Mouse (Mus musculus) adrenal gland, adult 18-20 months (tissue): ENCODE results near the gene Prkar2b. TPM values are rescaled to one million over a fixed set of nuclear protein-coding genes. Genes with fewer than 3 reads are reported as not detected.
"Not testable (repeated sequence)": the region's sequence is repeated elsewhere in the genome, so short reads cannot be mapped to it uniquely, and the experiment has no call there.

Experiments used
- DNase-seq, 2 experiments: peaks; one replicate each; pipeline ENCODE4 v3.0.0; 2021 to 2022; ENCODE audit warnings: low spot score in 2 of 2
- total RNA-seq, 2 experiments: library from RNA; stranded (reverse); gene quantifications; 1 replicate in 1 of 2; 2 replicates in 1 of 2; pipeline ENCODE4 v1.2.3; 2021

The Prkar2b gene
- total RNA-seq, 2 experiments from 2014 or later, result 364 to 573 TPM

- DNase-seq, result no peak
These were observed 50.0 kb downstream of the Prkar2b start for GRCm38 (mm10) chr12:32011128-32011527.

DNA sequence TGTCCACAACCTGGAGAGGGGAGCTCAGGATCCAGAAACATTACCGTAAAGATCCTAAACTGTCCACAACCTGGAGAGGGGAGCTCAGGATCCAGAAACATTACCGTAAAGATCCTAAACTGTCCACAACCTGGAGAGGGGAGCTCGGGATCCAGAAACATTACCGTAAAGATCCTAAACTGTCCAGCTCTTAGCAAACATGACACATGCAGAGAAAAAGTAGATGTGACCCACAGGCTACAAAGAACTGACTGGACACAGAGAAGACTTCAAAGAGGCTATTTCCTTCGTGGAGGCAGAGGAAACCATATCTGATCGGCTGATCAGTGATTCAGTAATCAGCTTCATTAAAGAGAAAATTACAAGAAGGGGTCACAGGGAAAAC is 51.1 kb downstream of the Prkar2b start:
- not testable (repeated sequence) for DNase-seq

DNA sequence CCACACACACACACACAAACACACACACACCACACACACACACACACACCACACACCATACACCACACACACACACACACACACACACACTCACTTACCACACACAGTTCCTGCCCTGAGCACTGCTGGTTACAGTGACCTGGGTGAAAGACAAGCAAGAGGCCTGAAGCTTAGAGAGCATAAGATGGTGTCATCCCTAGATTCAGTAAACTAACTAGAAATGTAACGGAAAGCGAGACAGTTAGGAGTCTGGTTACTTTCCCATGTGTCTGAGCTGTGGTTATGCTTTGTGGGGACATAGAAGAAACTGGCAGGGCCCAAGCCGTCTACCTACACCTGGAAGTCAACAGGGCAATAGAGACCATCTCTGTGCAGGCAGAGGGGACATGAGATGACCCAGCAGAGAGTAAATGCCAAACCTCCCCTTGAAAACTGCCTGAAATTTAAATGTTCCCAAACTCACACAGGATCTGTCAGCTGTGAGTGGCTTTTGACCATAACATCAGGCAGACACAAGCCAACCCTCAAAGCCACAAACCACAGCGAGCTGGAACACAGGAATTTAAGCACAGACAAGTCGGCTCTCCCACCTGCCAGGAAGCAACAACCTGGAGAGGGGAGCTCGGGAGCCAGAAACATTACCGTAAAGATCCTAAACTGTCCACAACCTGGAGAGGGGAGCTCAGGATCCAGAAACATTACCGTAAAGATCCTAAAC is 51.7 kb downstream of the Prkar2b start:
- no peak for DNase-seq

DNA sequence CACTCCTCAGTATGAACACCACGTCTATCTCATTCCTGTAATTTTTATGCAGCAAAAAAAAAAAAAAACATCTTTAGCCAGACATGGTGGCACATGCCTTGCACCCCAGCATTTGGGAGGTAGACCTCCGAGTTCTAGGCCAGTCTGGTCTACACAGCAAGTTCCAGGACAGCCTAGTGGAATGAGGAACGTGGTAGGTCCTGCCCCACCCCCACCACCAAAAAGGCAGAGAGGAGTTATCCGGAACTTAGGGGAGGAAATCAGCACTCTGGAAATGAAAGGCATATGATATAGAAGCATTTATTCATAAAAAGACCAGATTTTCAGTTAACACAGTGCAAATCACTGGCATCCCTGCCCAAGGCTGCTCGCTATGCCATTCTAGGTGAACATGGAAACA is 52.4 kb downstream of the Prkar2b start:
- no peak for DNase-seq

DNA sequence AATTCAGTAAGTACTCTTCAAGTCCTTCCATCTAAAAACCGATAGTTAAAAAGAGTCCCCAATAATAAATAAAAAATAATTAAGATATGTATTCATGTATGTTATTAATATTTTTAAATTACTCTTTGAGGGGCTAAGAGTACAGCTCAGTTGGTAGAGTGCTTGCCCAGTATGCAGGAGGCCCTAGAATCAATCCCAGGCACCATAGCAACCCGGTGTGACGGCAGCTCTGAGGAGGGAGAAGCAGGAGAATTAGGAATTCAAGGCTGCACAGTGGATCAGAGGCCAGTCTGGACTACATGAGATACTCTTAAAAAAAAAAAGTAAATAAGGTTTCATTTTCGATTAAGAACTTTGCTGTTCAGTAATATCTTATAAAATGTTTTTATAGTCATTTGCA is 53.5 kb downstream of the Prkar2b start:
- no peak for DNase-seq

GRCm38 (mm10) chr12:32007040-32007439 is 54.1 kb downstream of the Prkar2b start:
- no peak for DNase-seq

- DNase-seq, result no peak
These were observed 54.6 kb downstream of the Prkar2b start for GRCm38 (mm10) chr12:32006391-32006929.

DNA sequence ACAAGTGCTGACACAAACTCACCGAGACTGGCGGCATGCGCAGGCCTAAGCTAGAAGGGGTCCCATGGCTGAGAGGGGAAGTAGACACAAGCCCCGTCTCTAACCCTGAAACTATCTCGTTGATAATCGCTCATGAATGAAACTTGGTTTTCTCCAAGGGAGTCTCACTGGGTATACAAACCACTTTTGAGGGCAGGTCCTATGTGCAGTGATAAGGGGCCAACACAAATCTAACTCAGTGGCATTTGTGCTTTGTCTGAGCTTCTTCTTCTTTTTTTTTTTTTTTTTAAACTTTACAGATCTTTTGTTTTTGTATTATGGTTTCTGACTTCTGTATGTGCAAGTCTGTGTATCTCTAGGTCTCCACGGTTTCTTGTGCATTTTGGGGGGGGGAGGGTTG is 60.6 kb downstream of the Prkar2b start:
- DNase-seq, result no peak

DNA sequence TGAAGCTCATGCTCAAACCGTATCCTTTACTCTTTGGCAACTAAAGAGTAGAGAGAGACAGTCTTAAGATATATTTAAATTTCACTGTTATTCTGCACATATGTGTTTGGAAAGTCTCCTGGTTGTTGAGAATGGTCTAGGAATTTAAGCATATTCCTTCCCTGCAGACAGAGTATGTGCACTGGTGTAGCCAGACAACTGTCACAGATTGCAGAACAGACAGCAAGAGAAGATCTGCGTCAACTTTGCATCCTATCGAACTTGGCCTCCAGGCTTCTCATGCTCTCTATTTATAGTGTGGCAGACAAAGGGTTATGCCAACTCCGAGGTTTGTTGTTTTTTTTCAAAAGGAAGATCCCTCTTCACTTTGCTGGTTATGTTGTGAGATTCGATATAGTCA is 62.4 kb downstream of the Prkar2b start:
- no peak for DNase-seq

DNA sequence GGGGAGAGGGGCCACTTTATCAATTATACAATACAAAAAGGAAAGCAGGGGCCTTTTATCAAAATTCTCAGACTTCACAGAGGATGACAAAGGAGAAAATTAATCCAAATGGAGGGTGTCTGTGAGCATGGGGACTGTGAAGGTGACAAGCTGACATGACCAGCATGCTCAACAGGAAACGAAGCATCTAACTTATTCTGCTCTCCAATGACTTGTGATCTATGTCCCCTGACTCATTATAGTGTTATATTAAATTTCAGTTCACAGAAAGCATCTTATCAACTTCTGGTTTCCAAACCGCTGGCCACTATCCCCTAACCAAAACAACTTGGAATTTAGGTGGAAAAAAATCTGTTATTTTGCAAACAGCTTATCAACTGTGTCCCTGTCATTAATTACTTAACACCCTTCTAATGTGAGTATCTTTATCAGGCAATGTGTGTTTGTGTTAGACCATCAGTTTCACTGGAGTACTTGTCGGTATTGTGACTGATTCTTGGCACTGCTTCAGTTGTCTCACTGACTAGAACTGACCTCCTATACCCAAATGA is 63.7 kb downstream of the Prkar2b start:
- DNase-seq, result no peak

DNA sequence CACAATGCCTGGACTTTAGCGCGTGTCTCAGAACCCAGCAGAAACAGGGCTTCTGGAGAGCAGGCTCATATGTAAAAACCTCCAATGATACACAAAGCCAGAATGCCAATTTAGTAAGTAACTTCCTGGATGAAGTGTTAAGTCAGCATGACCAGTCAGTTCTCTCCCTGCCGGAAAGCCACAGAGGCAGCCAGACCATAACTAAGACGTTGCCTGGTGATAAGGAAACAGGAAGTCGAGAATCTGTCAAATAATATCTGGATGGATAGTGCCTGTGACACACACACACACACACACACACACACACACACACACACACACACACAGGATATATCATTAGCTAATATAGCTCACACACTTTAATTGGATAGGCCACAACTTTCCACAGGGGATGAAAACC is 64.2 kb downstream of the Prkar2b start:
- no peak for DNase-seq

DNA sequence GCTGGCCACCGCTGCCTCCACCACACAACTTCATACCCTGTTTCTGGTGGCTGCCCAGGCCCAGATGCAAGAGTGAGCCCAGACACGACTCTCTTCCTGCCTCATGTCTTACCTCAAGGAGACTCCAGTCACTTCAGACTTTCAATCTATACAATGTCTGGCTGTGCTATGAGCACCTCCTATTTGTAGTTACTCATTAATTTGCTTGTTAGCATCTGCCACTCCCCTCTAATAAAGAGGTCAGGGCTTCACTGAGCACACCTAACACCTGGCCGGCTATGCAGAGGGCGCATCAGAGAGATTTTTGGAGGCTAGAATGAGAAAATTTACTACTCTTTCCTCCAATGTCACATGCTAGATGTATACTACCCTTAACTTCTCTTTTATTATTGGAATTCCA is 70.5 kb downstream of the Prkar2b start:
- no peak for DNase-seq

GRCm38 (mm10) chr12:31989726-31990125 is 71.4 kb downstream of the Prkar2b start:
- no peak for DNase-seq

GRCm38 (mm10) chr12:31986463-31986862 is 74.6 kb downstream of the Prkar2b start:
- no peak for DNase-seq

DNA sequence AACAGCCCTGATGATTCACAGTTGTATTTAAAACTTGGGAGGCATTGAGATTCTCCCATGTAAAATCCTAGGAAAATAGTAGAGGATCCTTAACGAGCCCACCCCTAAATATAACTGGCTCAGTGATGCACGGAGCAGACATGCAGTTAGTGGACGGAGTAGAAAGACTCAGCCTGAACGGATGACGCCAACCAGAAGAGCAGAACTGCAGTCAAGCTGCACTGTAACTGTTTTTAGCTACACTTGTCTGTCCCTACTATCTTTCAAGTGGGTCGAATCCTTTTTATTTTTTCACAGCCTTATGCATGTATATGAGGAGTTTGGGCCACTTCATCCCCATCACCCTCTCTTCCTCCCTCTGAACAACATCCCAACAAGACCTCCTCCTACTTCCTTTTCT is 75.4 kb downstream of the Prkar2b start:
- DNase-seq, result no peak

GRCm38 (mm10) chr12:31984664-31985063 is 76.4 kb downstream of the Prkar2b start:
- no peak for DNase-seq

DNA sequence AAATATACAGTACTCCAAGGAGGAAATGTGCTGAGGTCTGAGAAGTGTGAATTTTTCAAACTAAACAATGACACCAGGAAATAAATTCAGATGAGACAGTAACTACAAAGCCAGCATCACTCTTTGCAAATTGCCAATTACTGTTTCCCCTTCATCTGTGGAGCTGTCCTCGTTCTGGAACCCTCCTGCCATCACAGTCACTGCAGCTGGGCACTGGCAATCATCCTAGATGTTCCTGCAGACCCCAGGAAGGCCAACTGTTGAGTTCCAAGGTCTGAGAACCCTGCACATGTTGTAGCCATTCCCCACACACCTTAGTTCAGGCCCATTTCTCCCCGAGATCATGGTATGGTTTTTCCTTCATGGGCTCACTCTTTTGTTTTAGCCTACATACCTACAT is 76.9 kb downstream of the Prkar2b start:
- DNase-seq, result no peak

DNA sequence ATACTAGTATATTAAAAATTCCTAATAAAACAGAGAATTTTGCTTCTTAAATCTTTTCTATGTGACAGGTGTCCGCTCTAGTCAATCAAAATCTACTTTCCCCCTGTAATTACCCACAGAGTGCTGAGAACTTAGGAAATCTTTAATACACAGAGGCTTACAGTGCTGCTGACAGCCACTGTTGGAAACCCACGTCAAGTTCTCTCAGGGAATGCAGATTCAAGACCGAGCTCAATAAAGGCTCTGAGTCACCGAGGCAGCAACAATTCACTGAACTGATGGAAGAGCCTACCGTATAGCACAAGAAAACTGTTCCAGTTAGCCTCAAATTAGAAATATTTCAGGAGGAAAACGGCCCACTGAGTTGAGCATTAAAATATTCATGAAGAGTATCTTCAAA is 77.3 kb downstream of the Prkar2b start:
- DNase-seq, result no peak

GRCm38 (mm10) chr12:31983238-31983637 is 77.9 kb downstream of the Prkar2b start:
- DNase-seq, result no peak

- no peak for DNase-seq
These were observed 83.4 kb downstream of the Prkar2b start for GRCm38 (mm10) chr12:31977613-31978195.

GRCm38 (mm10) chr12:31976544-31976943 is 84.6 kb downstream of the Prkar2b start:
- DNase-seq, result no peak

- DNase-seq, result peak; percentile 72 to 76
These were observed 87.5 kb downstream of the Prkar2b start for GRCm38 (mm10) chr12:31973473-31974172.
